Mouse (Mus musculus) G1E (cell line): Measurements from ENCODE around the gene Iffo2.

Source experiments
- CTCF ChIP-seq: IDR thresholded peaks from 2 replicates; pipeline ENCODE4 v1.5.1; 2012; ENCODE audit warnings: low read depth, low read length, inconsistent platforms, mixed read lengths
- GATA1 ChIP-seq: IDR thresholded peaks from 2 replicates; pipeline ENCODE4 v1.6.1; 2012; ENCODE audit warnings: borderline replicate concordance, low read length, inconsistent platforms, mixed read lengths
- GATA2 ChIP-seq: IDR thresholded peaks from 2 replicates; pipeline ENCODE4 v1.6.1; 2012; ENCODE audit warnings: low read depth, low read length, inconsistent platforms, borderline replicate concordance
- POLR2AphosphoS5 ChIP-seq: IDR thresholded peaks from 2 replicates; pipeline ENCODE4 v1.6.1; 2012; ENCODE audit warnings: low read depth, low read length, inconsistent platforms; ENCODE audit not compliant: insufficient replicate concordance
- TAL1 ChIP-seq: conservative IDR thresholded peaks from 2 replicates; pipeline ENCODE4 v1.6.1; 2012; ENCODE audit warnings: low read depth, low read length, inconsistent platforms, mixed read lengths

DNA sequence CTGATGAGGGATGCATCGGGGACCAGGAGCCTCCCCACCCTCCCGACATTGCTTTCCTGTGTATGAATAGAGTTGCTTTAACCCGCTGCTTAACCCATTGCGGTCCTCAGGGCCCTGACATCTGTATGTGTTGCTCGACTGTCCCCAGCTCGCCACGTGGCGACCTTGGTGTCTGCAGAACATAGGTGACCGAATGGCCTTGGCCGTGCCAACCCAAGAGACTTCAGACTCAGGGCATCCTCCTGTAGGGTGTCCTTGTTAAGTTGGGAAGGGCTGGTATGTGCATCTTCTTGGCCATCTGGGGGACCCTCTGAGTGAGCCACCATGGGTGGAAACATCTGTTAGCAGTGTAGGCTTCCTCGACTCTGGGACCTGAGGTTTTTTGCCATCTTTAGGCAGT is 74.9 kb downstream of the Iffo2 start:
- TF ChIP-seq CTCF: no peak
- no peak for TF ChIP-seq GATA1
- no peak for TF ChIP-seq TAL1
- no peak for TF ChIP-seq POLR2AphosphoS5
- TF ChIP-seq GATA2: no peak
